Mouse (Mus musculus): ENCODE measurements around the gene Ncf2.
A peak's percentile ranks its signal among the peaks of the same experiment; 100 is the strongest.
"Not testable (repeated sequence)": the region's sequence is repeated elsewhere in the genome, so short reads cannot be mapped to it uniquely, and the experiment has no call there.

Ncf2 gene

DNA sequence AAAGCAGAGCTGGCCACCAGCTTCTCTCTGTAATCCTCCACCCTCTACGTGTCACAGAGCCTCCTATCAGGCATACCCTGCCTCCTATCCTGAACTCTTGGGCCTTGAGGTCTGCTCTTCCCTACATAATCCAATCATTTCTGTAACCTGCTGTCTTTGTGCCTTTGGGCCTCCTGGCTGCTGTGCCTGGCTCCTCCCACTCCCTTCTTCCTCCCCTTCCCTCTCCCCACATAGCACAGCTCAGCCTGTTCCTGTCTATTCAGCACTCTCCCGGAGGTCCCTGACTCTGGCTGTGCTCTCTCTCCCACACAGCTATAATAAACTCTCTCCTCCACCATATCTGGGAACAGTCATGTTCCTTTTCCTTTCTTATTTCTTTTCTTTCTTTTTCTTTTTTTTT, at the start of gene Ncf2:
Ncf2 (plus strand) TSS at position 298 of the 400 bp plus-strand sequence.
- no peak for DNase-seq (ENCODE audit: low spot score in 2 of 2)

- DNase-seq (ENCODE audit: low spot score in 2 of 2): no peak
Observed at GRCm38 (mm10) chr1:152750312-152750965, 49.6 kb upstream of the Ncf2 start, which contains the start of gene Apobec4. Gene Apobec4, plus strand, starts transcription at chr1:152750551.

DNA sequence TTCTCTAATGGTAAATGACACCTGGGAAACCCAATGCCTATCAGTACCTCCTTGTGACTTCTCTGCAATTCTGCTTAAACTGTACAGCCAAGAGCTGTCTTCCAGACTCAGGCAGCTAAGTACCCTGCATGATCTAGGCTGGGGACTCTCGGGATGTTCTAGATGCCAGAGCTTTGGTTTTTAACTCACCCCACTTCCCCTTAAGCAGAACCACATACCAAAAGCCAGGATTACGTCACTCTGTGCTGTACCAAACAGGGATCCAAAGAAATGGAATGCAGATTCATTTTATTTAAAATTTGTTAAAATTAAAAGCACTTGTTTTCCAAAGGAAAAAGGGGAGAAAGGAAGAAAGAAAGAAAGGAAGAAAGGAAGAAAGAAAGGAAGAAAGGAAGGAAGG, 38.2 kb upstream of the Ncf2 start:
- no peak for DNase-seq (ENCODE audit: low spot score in 2 of 2)

DNA sequence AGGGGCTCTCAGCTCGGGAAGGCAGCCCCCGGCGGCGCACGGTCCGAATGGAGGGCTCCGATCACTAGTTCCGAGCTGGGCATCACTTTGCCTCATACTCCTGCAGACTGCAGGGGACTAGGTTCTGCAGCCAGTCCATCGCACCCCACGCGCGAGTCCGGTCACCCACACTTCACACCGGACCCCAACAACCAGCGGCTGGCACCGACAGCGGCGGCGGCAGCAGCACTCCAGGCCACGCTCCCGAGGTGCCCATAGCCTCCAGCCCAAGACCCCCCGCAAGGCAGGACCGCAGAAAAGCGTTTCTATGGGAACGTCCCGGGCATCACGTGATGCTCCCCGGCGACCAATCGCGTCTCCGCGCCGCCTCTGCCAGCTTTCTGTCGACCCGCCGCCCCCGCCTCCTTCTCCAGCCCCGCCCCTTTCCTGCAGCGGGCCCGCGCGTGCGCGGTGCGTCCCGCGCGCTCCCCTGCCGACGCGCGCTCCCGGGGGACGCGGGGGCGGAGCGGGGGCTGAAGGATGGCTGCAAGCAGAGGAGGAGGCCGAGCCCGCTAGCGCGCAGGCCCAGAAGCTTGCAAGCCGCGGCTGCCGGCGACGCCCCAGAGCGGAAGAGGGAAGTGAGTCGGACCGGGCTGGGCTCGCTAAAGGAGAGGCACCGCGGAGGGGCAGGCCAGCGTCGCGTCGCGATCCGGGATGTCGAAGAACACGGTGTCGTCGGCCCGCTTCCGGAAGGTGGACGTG, 33.8 kb upstream of the Ncf2 start, which contains the start of the genes Rgl1 and Arpc5:
Rgl1 (minus strand) TSS at position 320 of the 741 bp plus-strand sequence.
Arpc5 (plus strand) TSS at position 511 of the 741 bp plus-strand sequence.
- DNase-seq (ENCODE audit: low spot score in 2 of 2): peak; percentile 94 to 96

- no peak for DNase-seq (ENCODE audit: low spot score in 2 of 2)
Observed at GRCm38 (mm10) chr1:152766804-152767748, 32.9 kb upstream of the Ncf2 start.

DNA sequence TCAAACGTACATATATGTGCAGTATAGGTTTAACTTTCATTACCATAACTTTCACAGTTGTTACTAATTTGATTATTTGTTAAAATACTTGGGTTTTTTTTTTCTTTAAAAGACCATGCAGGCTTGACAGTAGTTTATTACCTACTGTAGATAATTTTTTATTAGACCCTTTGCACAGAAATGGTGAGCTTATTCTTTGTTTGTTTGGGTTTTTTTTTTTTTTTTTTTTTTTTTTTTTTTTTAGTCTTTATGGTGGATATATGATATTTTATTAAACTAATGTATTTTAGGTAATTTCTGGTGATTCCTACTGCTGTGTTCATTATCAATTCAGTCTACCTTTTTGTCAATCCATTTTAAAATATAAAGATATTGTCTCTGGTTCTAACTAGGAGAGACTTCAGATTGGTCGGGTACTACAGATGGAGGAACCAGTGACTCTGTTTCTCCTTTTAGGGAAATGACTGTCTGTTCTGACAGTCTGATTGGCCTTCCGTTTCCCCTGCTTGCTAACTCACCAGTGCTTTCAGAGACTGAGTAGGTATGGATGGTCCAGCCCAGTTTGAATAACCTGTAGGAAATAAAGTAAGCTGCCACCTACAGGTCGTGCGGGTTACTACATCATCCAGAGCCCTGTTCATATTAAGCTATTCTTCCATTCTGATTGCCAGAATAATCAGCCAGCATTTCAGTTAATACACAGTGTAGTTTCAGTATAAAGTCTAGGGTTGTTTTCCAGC, 32.1 kb upstream of the Ncf2 start:
- DNase-seq (ENCODE audit: low spot score in 2 of 2): peak; percentile 65 to 86

DNA sequence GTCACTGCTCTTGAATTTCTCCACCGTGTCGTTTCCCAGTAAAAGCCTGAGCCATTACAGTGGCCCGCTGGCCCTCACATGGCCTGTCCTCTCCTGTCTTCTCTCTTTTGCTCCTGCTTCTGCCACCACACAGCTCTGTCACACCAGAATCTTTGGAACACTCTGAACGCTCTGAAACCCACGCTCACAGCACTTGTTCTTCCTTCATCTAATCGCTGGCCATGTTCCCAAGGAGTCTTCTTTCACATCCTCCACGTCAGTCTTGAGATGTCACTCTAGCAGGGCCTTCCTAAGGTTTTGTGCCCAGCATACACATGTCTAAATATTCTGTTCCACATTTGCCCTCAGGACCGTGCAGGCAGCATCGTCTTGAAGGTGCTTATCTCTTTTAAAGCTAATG, 29.0 kb upstream of the Ncf2 start:
- no peak for DNase-seq (ENCODE audit: low spot score in 2 of 2)

GRCm38 (mm10) chr1:152774601-152775000, 25.4 kb upstream of the Ncf2 start:
- DNase-seq (ENCODE audit: low spot score in 2 of 2): not testable (repeated sequence)

DNA sequence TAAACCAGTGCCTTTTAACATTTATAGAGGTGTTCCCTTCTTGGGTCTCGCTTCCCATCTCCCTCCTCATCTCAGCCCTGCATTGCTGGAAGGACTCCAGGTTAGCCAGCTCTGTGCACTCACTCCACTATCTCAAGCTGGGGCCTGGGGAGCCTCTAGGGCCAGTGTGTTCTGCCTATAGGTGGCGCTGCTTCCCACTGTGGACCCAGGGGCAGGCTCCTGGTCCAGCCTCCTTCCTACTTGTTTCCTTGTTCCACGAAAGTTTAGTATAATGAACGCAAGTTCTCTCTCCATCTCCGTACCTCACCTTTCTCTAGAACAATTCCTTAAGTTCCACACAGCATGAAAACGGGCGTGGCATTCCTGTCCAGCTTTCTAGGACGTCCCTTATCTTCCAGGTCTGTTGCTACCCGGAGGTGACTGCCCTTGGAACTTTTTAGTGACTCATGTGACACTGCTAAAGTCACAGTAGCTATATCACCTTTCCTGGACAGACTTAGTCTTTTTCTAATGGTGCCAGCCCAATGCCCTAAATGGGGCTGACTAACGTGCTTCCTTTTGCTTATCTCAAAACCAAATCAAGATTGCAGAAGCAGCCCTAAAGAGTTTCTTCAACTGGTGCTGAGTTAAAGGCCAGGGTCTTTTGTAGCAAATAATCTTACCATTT, 20.8 kb upstream of the Ncf2 start:
- DNase-seq (ENCODE audit: low spot score in 2 of 2): peak in 1 of 2 experiments; percentile 57

GRCm38 (mm10) chr1:152784620-152785019, 15.4 kb upstream of the Ncf2 start:
- no peak for DNase-seq (ENCODE audit: low spot score in 2 of 2)

DNA sequence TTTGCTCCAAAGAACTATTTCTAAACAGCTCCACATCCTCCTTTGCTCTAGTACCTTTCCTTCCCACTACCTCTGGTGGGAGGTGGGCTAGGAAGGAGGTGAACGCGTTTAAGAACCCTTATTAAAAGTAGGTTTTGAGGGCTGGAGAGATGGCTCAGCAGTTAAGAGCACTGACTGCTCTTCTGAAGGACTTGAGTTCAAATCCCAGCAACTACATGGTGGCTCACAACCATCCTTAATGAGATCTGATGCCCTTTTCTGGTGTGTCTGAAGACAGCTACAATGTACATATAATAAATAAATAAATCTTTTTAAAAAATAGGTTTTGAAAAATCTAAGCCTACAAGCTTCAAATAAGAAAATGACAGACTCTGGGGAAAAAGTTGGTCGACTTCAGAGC, 14.5 kb upstream of the Ncf2 start:
- DNase-seq (ENCODE audit: low spot score in 2 of 2): not testable (repeated sequence)

DNA sequence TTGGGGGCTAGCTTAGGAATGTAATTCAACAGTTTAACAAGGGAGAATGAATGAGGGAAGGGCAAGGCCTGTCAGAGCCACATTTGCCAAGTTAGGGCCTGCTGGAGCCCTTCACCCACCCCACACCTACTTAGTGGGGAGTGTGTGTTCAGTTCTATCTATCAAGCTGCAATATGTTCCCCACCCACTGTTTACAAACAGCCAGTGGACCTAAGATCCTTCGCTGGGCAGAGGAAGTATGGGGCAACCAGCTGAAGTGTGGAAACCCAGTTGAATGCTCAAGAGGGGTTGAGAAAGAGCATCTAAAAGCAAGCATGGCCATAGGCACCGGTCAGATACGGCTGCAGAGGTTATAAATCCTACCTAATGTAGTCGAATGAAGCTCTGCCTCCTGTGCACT, 13.0 kb upstream of the Ncf2 start:
- no peak for DNase-seq (ENCODE audit: low spot score in 2 of 2)

- no peak for DNase-seq (ENCODE audit: low spot score in 2 of 2)
Observed at GRCm38 (mm10) chr1:152788121-152788660, 11.8 kb upstream of the Ncf2 start.

GRCm38 (mm10) chr1:152790254-152790653, 9.7 kb upstream of the Ncf2 start:
- DNase-seq (ENCODE audit: low spot score in 2 of 2): peak in 1 of 2 experiments; percentile 29

GRCm38 (mm10) chr1:152790821-152791220, 9.2 kb upstream of the Ncf2 start:
- no peak for DNase-seq (ENCODE audit: low spot score in 2 of 2)

- DNase-seq (ENCODE audit: low spot score in 2 of 2): no peak
Observed at GRCm38 (mm10) chr1:152791269-152791668, 8.7 kb upstream of the Ncf2 start.

- DNase-seq (ENCODE audit: low spot score in 2 of 2): no peak
Observed at GRCm38 (mm10) chr1:152792736-152793494, 7.1 kb upstream of the Ncf2 start.

DNA sequence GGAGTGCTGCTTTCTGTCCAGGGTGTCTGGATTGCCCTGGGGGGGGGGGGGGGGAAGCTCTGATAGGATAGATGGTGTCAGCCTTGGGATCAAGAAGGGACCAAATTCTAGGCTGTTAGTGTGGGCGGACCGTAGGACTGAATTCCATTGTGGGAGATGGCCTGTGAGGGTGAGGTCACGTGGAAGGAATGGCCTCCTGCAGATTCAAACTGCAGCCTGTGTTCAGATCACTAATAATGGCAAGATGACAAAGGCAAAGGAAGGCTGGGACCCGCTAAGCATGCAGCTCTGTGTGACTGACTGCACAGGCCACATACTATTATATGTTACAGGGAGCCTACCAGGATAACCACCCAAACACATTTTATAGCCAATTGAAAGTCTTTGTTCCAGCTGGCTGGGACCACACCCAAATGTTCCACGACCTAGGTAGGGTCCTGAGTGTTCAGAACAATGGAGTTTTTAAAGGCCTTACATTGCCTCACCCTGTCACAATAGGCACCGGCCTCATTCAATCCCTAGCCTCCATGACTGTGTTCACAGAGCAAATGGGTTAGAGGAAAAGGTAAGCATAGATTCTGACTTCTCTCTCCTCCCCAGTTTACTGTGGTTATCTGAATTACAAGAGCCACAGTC, 6.4 kb upstream of the Ncf2 start:
- DNase-seq (ENCODE audit: low spot score in 2 of 2): no peak

GRCm38 (mm10) chr1:152795688-152796255, 4.2 kb upstream of the Ncf2 start:
- DNase-seq (ENCODE audit: low spot score in 2 of 2): no peak
